Mouse (Mus musculus) liver, embryonic 14.5 days (tissue): ENCODE measurements around the gene Casc3.

Experiments
- CTCF ChIP-seq: IDR thresholded peaks from 2 replicates; pipeline ENCODE4 v1.5.1; 2016; ENCODE audit warnings: antibody characterized with exemption, low read depth, control low read depth
- EP300 ChIP-seq: IDR thresholded peaks from 2 replicates; pipeline ENCODE4 v1.6.1; 2016; ENCODE audit warnings: antibody characterized with exemption, low read depth

GRCm38 (mm10) chr11:98763502-98763861 lies 41.2 kb upstream of the Casc3 start:
- no peak for TF ChIP-seq CTCF
- TF ChIP-seq EP300: no peak
